Mouse (Mus musculus): ENCODE measurements at regions not wholly inside any gene's neighbourhood (a gene's known extent, or its start where the extent isn't known, plus 50 kb on each side); places are given as distances from the start of the nearest gene placed in this dataset.

DNA sequence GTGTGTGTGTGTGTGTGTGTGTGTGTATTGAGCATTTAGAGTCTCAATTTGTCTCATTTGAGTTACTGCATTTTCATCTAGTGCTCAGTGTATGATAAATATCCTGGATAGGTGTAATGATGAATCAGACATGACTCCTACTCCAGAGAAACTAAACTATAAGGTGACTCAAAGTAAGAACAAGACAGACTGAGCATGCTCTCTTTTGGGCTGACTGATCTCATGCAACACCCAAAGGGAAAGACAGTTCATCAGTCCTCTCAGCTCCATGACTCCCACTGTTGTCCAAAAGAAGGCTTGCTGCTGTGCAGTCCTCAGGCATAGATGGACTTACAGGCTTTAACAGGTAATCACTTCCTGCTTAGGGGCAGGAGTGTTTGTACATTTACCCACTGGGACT lies 132.7 kb upstream of the Itga4 start:
- no peak for DNase-seq
- no peaks in the 10 kb centered on the region for H3K79me2 ChIP-seq (replicated peaks; ENCODE audit: control insufficient read depth, insufficient read depth, low read length)
- no peak for TF ChIP-seq POLR2A (IDR thresholded peaks at IDR 0.05; ENCODE audit: insufficient read depth, low read depth, low read length)
- no peak for TF ChIP-seq CTCF (IDR thresholded peaks at IDR 0.05)
- TF ChIP-seq EP300 (IDR thresholded peaks at IDR 0.05; ENCODE audit: insufficient read depth, low read depth, low read length), result no peak
- intact Hi-C loops (cut with DNase I), result no loop called here
- H3K36me3 ChIP-seq (ENCODE audit: control insufficient read depth, insufficient read depth, low read length), result no peaks in the 10 kb centered on the region
- no peak overlapping the region for H3K9ac ChIP-seq (ENCODE audit: low read depth, low read length)
- H3K4me3 ChIP-seq, result no peak overlapping the region
- no peak overlapping the region for H3K27ac ChIP-seq
- H3K27me3 ChIP-seq (ENCODE audit: control insufficient read depth, insufficient read depth, low read length), result no peaks in the 10 kb centered on the region
- H3K4me1 ChIP-seq (ENCODE audit: control insufficient read depth, insufficient read depth, low read length), result no peaks in the 10 kb centered on the region

DNA sequence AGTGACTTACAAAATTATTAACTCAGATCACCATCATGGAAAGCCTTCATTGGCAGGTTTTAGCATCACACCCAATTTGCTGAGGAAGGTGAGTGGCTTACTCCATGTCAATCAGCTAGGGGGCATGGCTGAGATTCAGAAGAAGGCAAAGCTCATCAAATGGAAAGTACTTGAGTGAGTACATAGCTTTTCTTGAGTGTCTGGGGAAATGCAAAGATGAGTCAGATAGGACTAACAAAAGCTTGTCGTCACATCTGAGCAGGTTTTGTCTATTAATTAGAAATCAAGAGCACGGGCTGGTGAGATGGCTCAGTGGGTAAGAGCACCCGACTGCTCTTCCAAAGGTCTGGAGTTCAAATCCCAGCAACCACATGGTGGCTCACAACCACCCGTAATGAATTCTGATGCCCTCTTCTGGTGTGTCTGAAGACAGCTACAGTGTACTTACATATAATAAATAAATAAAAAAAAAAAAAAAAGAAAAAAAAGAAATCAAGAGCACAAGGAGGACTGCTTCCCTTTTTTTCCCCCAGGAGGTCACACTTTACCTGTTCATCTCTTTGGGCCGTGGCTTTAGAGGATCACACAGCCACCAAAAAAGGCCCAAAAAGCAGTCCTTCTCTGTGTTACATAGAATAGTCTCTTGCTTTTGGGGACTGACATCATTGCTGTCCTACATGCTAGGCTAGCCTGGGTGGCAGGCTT lies 130.8 kb upstream of the Itga4 start:
- no peak overlapping the region for H3K4me3 ChIP-seq
- intact Hi-C loops (cut with DNase I), result no loop called here
- WGBS, result 88% methylated on average over 5 of the region's 5 CpGs
- no peaks in the 10 kb centered on the region for H3K79me2 ChIP-seq (replicated peaks; ENCODE audit: control insufficient read depth, insufficient read depth, low read length)
- H3K9ac ChIP-seq (ENCODE audit: low read depth, low read length), result no peak overlapping the region
- no peaks in the 10 kb centered on the region for H3K36me3 ChIP-seq (ENCODE audit: control insufficient read depth, insufficient read depth, low read length)
- H3K27ac ChIP-seq, result no peak overlapping the region
- H3K4me1 ChIP-seq (ENCODE audit: control insufficient read depth, insufficient read depth, low read length), result no peaks in the 10 kb centered on the region
- TF ChIP-seq EP300 (IDR thresholded peaks at IDR 0.05; ENCODE audit: insufficient read depth, low read depth, low read length), result no peak
- no peak for TF ChIP-seq CTCF (IDR thresholded peaks at IDR 0.05)
- no peak for TF ChIP-seq POLR2A (IDR thresholded peaks at IDR 0.05; ENCODE audit: insufficient read depth, low read depth, low read length)
- no peak for DNase-seq
- no peaks in the 10 kb centered on the region for H3K27me3 ChIP-seq (ENCODE audit: control insufficient read depth, insufficient read depth, low read length)

- Histone ChIP-seq H3K27me3 (ENCODE audit: control insufficient read depth, insufficient read depth, low read length) (no peaks in the 10 kb centered on the region), H3K27ac (no peak overlapping the region), H3K4me1 (ENCODE audit: control insufficient read depth, insufficient read depth, low read length) (no peaks in the 10 kb centered on the region), H3K79me2 (replicated peaks; ENCODE audit: control insufficient read depth, insufficient read depth, low read length) (no peaks in the 10 kb centered on the region), H3K4me3 (no peak overlapping the region), H3K36me3 (ENCODE audit: control insufficient read depth, insufficient read depth, low read length) (no peaks in the 10 kb centered on the region), H3K9ac (ENCODE audit: low read depth, low read length) (no peak overlapping the region)
- 39% methylated on average over 6 of the region's 6 CpGs for WGBS
- intact Hi-C loops (cut with DNase I), result no loop called here
- TF ChIP-seq CTCF (IDR thresholded peaks at IDR 0.05), result no peak
- no peak for TF ChIP-seq EP300 (IDR thresholded peaks at IDR 0.05; ENCODE audit: insufficient read depth, low read depth, low read length)
- no peak for TF ChIP-seq POLR2A (IDR thresholded peaks at IDR 0.05; ENCODE audit: insufficient read depth, low read depth, low read length)
- no peak for DNase-seq
These were observed 128.9 kb upstream of the Itga4 start for GRCm38 (mm10) chr2:79126170-79126879.

DNA sequence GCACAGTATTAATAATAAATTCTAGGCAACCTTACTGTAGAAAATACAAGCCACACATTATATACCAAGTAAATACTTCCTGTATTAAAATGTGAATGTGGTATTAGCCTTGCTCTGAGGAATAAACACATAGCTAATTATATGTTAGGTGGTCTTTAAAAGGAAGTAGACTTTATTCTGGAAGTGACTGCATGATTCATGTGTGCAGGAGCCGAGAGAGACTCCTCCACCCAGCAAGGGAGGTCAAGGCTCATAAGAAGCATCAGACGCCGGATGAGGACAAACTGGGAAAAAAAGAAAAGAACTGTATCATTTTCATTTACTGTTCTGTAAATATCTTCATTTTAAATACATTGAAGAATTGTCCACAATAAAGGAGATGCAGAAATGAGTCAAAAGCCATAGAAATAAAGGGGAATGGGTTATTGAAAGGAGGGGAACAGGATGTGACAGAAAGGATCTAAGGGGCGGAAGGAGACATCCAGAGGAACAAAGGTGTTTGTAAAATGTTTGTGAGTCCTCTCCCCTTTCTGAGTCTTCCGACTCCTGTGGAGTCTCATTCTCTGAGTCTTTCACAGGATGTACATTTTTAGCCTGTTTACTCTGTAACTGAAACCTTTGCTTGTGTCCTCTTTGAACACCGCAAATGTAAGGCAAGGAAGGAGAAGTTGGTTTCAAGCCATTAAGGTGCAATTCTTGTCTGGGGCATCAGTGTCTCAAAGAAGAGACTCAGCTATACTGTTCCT lies 128.1 kb upstream of the Itga4 start:
- no peak overlapping the region for H3K27ac ChIP-seq
- intact Hi-C loops (cut with DNase I), result no loop called here
- H3K9ac ChIP-seq (ENCODE audit: low read depth, low read length), result no peak overlapping the region
- no peak overlapping the region for H3K4me3 ChIP-seq
- no peaks in the 10 kb centered on the region for H3K79me2 ChIP-seq (replicated peaks; ENCODE audit: control insufficient read depth, insufficient read depth, low read length)
- H3K27me3 ChIP-seq (ENCODE audit: control insufficient read depth, insufficient read depth, low read length), result no peaks in the 10 kb centered on the region
- no peak for DNase-seq
- no peaks in the 10 kb centered on the region for H3K36me3 ChIP-seq (ENCODE audit: control insufficient read depth, insufficient read depth, low read length)
- TF ChIP-seq POLR2A (IDR thresholded peaks at IDR 0.05; ENCODE audit: insufficient read depth, low read depth, low read length) (no peak), CTCF (IDR thresholded peaks at IDR 0.05) (no peak), EP300 (IDR thresholded peaks at IDR 0.05; ENCODE audit: insufficient read depth, low read depth, low read length) (no peak)
- H3K4me1 ChIP-seq (ENCODE audit: control insufficient read depth, insufficient read depth, low read length), result no peaks in the 10 kb centered on the region
- 65% methylated on average over 6 of the region's 6 CpGs for WGBS

GRCm38 (mm10) chr2:79127822-79128221 lies 127.4 kb upstream of the Itga4 start:
- Histone ChIP-seq H3K79me2 (replicated peaks; ENCODE audit: control insufficient read depth, insufficient read depth, low read length) (no peaks in the 10 kb centered on the region), H3K9ac (ENCODE audit: low read depth, low read length) (no peak overlapping the region)

GRCm38 (mm10) chr2:79130660-79131059 lies 124.6 kb upstream of the Itga4 start:
- TF ChIP-seq CTCF (IDR thresholded peaks at IDR 0.05), result no peak
- TF ChIP-seq POLR2A (IDR thresholded peaks at IDR 0.05; ENCODE audit: insufficient read depth, low read depth, low read length), result no peak
- no peak for TF ChIP-seq EP300 (IDR thresholded peaks at IDR 0.05; ENCODE audit: insufficient read depth, low read depth, low read length)
- 69% methylated on average over 7 of the region's 7 CpGs for WGBS
- H3K27me3 ChIP-seq (ENCODE audit: control insufficient read depth, insufficient read depth, low read length), result no peaks in the 10 kb centered on the region
- H3K79me2 ChIP-seq (replicated peaks; ENCODE audit: control insufficient read depth, insufficient read depth, low read length), result no peaks in the 10 kb centered on the region
- no peak overlapping the region for H3K9ac ChIP-seq (ENCODE audit: low read depth, low read length)
- no peak overlapping the region for H3K4me3 ChIP-seq
- H3K4me1 ChIP-seq (ENCODE audit: control insufficient read depth, insufficient read depth, low read length), result no peaks in the 10 kb centered on the region
- no peak overlapping the region for H3K27ac ChIP-seq
- no peak for DNase-seq
- intact Hi-C loops (cut with DNase I), result no loop called here
- H3K36me3 ChIP-seq (ENCODE audit: control insufficient read depth, insufficient read depth, low read length), result no peaks in the 10 kb centered on the region

More at GRCm38 (mm10) chr2:79127822-79128221, 127.4 kb upstream of the Itga4 start:
- H3K4me1 ChIP-seq (ENCODE audit: control insufficient read depth, insufficient read depth, low read length), result no peaks in the 10 kb centered on the region
- H3K4me3 ChIP-seq, result no peak overlapping the region
- no peaks in the 10 kb centered on the region for H3K36me3 ChIP-seq (ENCODE audit: control insufficient read depth, insufficient read depth, low read length)
- intact Hi-C loops (cut with DNase I), result no loop called here
- no peaks in the 10 kb centered on the region for H3K27me3 ChIP-seq (ENCODE audit: control insufficient read depth, insufficient read depth, low read length)
- TF ChIP-seq CTCF (IDR thresholded peaks at IDR 0.05) (no peak), POLR2A (IDR thresholded peaks at IDR 0.05; ENCODE audit: insufficient read depth, low read depth, low read length) (no peak)
- 91% methylated on average over 1 of the region's 1 CpGs for WGBS
- DNase-seq, result no peak
- H3K27ac ChIP-seq, result no peak overlapping the region

All from heart, adult 2 months (tissue).